Mouse (Mus musculus) ES-CJ7 (cell line): Measurements from ENCODE around the gene Magi2.
A peak's percentile ranks its signal among the peaks of the same experiment; 100 is the strongest.

ENCODE experiments used
- DNase-seq: peaks from one replicate; pipeline ENCODE4 v3.0.0; 2011; ENCODE audit warnings: low read depth, low spot score

The Magi2 gene

DNA sequence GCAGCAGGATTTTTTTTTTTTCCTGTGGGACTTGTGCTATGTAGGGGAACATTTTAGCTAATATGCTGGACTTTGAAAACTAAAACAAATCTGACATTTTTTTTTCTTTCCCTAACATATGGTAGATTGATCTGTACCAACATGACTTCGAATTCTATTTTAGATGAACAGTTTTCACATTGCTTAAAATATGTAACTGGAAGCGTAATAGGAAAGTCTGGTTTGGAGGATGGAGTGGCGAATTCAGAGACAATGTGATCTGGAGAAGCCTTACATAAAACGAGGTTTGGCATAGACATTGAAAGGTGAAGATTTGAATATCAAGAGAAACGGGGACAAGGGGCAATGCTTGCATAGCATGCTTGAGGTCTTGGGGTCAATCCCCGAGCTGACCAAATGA, 519.1 kb downstream of the Magi2 start:
- no peak for DNase-seq

DNA sequence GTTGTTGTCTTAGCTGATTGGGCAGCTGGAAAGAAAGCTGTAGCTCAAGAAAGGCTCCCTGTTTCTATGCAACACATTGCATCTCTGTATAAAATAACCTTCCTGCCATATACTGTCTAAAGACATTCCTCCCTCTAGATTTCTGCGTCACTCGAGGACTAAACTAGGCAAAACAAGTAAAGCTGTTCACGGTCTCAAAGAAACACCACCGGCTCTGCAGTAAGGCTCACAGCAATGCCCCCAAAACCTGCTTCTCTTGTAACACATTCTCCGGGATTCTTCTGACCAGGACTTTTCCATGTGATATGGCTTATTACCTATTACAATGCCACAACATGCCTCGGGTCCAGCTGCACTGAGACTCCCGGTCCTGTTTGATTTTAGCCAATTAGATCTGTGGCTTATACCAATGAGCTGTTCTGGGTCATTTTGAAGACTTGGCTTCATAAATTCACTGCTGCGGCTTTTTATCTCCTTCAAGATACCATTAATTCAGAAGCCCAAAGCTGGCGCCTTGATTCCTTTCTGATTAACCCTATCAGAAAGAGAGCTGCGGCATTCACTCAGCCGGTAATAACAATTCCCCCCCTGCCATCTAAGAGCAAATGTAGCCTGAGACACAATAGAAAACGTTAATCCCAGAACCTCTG, 520.2 kb downstream of the Magi2 start:
- DNase-seq: no peak

DNA sequence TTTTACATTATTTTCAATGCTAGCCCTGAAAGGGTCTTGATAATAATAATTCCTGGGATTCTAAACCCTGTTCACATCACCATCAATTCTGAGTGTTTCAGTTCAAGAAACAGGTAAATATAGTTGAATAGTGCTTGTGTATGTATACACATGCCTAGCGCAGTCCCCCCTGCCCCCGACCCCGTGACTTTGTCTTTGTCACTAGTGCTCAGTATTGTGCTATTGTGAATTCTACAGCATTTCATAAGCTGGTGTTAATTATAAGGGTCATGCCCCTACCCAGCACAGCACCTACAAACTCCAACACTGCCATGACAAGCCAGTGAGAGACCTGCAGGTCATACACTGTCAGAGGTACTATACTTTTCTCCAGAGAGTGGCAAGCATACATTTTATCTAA, 520.8 kb downstream of the Magi2 start:
- no peak for DNase-seq

GRCm38 (mm10) chr5:19779224-19779623, 552.4 kb downstream of the Magi2 start:
- no peak for DNase-seq

- no peak for DNase-seq
These were observed 553.2 kb downstream of the Magi2 start for GRCm38 (mm10) chr5:19780076-19780475.

DNA sequence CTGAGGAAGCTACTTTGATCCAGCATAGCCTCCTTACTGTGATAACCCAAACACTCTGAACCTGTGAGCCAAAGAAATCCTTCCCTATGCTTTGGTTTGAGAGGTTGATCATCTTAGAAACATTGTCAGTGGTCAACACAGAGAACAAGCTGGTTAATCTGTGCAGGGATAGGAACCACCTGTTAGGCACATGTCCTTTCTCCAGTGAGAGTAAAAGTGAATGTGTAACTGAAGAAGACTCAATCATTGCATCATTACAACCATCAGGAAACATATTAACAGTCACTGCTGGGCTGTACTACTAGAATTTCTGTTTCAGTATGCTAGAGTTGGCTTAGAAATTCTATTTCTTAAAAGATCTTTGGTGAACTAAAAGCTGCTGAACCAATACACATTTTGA, 558.5 kb downstream of the Magi2 start:
- no peak for DNase-seq

- DNase-seq: peak; percentile 75
These were observed 560.8 kb downstream of the Magi2 start for GRCm38 (mm10) chr5:19787522-19788144.

DNA sequence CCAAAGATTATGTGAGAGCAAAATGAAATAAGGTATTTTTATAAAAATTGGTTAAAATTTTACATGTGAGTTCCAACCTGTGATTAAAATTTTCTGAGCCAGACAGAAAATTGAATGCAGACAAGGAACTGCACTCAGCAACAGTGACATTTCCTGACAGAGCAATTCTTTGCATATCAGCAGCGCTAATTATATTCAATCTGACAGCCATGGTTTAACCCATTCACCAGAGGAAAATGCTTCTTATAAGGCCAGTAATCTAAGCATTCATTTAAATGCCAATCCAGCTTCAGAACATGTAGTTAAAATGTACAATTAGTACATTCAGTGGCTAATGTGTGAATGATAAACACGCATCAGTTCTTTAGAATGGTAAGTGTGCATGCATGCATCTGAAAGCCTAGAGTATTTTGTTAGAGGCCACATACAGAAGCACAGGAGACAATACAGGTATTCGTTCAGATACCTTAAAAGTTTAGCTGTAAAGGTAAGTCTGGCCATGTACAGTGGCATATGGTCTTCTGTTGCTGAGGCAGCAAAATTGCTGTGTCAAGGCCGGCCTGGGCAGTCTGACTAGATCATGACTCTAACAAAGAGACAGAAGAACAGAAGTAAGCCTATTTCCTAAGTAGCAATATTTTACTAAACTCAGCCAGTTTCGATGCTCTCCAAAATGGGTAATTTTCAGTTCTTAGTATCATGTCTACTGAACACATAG, 576.4 kb downstream of the Magi2 start:
- DNase-seq: no peak

- DNase-seq: no peak
These were observed 595.7 kb downstream of the Magi2 start for GRCm38 (mm10) chr5:19822502-19822901.

- no peak for DNase-seq
These were observed 599.1 kb downstream of the Magi2 start for GRCm38 (mm10) chr5:19825943-19826342.

GRCm38 (mm10) chr5:19829341-19829740, 602.5 kb downstream of the Magi2 start:
- DNase-seq: no peak

DNA sequence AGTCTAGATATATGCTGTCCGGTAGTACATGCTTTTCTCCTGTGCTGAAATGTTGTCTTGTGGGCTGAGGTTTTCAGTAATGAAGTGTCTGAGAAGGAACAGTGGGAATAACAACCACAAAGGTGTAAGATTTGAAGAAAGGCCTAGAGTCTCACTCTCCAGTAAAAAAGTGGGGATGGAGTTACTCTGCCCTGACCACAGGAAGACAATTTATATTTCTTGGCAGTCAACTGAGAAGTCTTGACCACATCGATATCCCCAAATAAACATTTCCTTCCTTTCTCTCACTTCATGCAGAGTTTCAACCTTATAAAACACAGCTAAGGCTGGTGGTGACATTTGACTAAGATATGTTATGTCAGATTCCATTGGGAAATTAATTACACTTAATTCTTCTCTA, 636.0 kb downstream of the Magi2 start:
- no peak for DNase-seq

DNA sequence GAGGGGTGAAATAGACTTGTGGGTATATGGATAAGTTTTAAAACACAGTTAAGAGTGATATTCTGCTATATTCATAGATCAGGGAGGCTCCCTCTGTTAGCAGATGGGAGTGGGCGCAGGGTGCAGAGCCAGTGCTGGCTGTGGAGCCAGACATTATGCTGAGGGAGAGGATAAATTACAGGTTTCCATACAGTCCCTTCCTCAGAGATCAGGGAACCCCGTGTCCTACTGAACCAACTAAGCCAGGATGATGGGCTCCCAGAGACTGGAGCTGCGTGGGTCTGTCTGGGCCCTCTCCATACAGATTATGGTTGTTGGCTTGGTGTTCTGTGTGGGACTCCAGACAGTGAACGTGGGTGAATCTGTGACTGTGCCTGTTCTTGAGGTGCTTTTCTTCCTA, 643.6 kb downstream of the Magi2 start:
- DNase-seq: no peak

- DNase-seq: no peak
These were observed 664.9 kb downstream of the Magi2 start for GRCm38 (mm10) chr5:19891693-19892092.

DNA sequence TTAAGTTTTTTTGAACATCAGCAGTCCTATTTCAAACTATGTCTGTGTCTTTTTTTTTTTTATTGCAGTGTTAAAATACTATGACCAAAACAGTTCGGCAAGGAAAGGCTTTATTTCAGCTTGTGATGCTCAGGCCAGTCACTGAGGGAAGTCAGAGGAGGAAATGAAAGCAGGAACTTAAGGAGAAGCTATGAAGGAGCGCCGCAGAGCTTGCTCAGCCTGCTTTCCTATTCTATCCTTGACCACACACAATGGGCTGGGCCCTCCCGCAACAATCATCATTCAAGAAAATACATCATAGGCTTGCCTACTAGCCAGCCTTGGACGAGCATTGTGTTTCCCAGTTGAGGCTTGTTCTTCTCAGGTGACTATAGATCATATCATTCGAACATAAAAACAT, 669.1 kb downstream of the Magi2 start:
- no peak for DNase-seq

DNA sequence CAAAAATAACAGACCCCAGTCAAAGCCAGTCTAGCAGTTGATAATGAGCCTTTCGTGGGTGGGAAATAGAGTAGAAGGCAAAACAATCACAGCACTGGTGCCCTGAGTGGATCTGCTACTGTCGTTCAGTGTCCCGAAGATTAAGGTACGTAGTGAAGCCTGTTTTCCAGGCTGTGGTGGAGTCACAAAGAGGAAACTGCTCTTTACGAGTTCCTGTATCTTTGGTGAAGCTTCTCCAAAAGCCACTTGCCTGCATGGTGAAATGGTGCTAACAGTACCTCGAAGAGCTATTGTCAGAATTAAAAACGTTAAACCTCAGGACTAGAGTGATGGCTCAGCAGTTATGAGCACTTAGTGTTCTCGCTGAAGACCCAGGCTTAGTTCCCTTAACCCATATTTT, 674.8 kb downstream of the Magi2 start:
- no peak for DNase-seq

DNA sequence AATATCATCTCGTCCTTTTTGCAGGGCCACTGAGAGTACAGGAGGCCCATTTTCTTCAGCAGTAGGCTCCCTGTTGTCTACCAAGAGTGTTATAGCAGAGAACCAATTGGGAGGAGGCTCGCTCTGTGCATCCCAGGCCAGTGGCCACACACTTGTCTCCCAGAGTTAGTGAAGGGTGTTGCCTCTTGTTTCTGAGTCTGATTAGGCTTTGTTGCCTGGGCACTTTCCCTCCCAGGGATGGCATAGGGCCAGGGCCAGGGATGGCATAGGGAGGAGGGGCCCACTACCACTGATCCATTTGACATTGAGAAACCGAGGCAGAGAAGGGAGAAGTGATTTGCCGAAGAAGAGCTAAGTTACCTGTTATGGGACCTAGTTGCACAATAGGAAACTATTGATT, 679.8 kb downstream of the Magi2 start:
- no peak for DNase-seq

GRCm38 (mm10) chr5:19907381-19907982, 680.6 kb downstream of the Magi2 start:
- peak; percentile 76 for DNase-seq

GRCm38 (mm10) chr5:19907983-19908705, 681.3 kb downstream of the Magi2 start:
- DNase-seq: peak; percentile 6

GRCm38 (mm10) chr5:19908706-19909060, 681.8 kb downstream of the Magi2 start:
- DNase-seq: no peak

DNA sequence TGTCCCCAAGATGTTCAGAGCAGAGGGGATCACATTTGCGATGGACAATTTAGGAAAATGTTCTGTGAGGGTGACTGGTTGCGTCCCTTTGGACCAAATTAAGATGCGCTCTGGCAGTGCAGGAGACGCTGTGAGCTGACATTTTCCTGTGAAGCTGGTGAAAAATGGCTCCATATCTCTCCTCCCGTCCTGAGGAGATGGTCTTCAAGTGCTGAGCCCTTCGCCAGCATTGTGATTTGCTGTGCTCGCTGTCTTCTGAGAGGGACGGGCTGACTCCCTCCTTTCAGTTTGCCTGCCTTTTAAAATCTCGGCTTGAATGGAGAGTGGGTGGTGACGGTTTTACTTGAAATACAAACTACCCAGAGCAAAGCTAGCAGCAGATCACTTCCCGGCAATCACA, 682.2 kb downstream of the Magi2 start:
- DNase-seq: no peak

DNA sequence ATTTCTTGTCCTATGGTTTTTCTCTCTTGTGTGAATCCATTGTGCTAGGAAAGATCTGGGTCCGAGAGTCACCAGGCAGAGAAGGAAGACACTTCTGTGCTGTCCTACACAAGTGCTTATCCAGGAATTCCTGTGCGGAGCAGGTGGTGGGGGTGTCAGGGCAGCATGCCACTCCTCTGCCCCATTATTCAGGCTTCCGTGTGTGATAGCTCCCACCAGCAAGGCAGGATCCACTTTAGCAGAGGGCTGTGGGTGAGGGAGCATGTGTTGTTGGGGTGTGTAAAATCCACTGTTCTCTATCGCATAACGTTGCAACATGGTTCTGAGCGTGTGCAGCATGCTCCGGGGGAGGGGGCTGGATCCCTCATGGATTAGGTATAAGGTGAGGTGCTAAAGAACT, 682.8 kb downstream of the Magi2 start:
- no peak for DNase-seq
